ENCODE assay signal across 33 mouse cellular contexts in genomic region chr1:186424084-186424483, GRCm38 (mm10).
"Had no signal": no experiment of that assay in that cellular context is flagged by ENCODE, and none has a peak within 500 bp of the region (broad histone marks: within the 10 kb centered on the region; RNA-seq: fewer than 3 reads in every experiment).

No protein-coding gene starts in this region.

- H3K27ac ChIP-seq: heart, embryonic 15.5 days; hindbrain, embryonic 10.5 days; hindbrain, embryonic 12.5 days; hindbrain, embryonic 13.5 days; hindbrain, embryonic 14.5 days; hindbrain, embryonic 15.5 days; hindbrain, postnatal 0 days; intestine, embryonic 15.5 days; kidney, embryonic 15.5 days; kidney, postnatal 0 days; layer of hippocampus, adult 2 months; left cerebral cortex, adult 2 months had no signal

- H3K36me3 ChIP-seq: heart, embryonic 13.5 days; heart, embryonic 15.5 days; hindbrain, embryonic 10.5 days; hindbrain, embryonic 12.5 days; hindbrain, embryonic 13.5 days; hindbrain, embryonic 15.5 days; intestine, embryonic 15.5 days; kidney, embryonic 15.5 days had no signal

- H3K4me1 ChIP-seq: hindbrain, embryonic 10.5 days; hindbrain, embryonic 12.5 days; hindbrain, embryonic 13.5 days; hindbrain, embryonic 15.5 days; intestine, embryonic 15.5 days; kidney, embryonic 15.5 days had no signal

- ATAC-seq: hindbrain, embryonic 16.5 days; hindbrain, postnatal 0 days; inflammation-experienced regulatory T-cells, adult 6 months; intestine, embryonic 15.5 days; intestine, embryonic 16.5 days; intestine, postnatal 0 days had no signal

- H3K27me3 ChIP-seq: heart, embryonic 13.5 days; heart, embryonic 15.5 days; hindbrain, embryonic 12.5 days; hindbrain, embryonic 13.5 days; hindbrain, embryonic 15.5 days; intestine, embryonic 15.5 days; kidney, embryonic 15.5 days had no signal

- H3K9me3 ChIP-seq: heart, embryonic 13.5 days; heart, embryonic 15.5 days; hindbrain, embryonic 10.5 days; hindbrain, embryonic 12.5 days; hindbrain, embryonic 13.5 days; hindbrain, embryonic 15.5 days; intestine, embryonic 15.5 days; kidney, embryonic 15.5 days had no signal

- DNase-seq: heart, postnatal 10 days; heart, postnatal 14 days; heart, postnatal 36 days; heart, postnatal 4 days; kidney, adult 11 months; kidney, adult 18-20 months; kidney, adult 2 months; kidney, adult 8-10 months; kidney, adult 9 months; kidney, postnatal 10 days; kidney, postnatal 14 days; kidney, postnatal 25 days; kidney, postnatal 36 days; kidney, postnatal 4 days; layer of hippocampus, adult 9-11 months; layer of hippocampus, postnatal 36 days had no signal

- H3K9ac ChIP-seq: heart, embryonic 13.5 days; heart, embryonic 15.5 days; hindbrain, embryonic 12.5 days; hindbrain, embryonic 13.5 days; hindbrain, embryonic 14.5 days; hindbrain, embryonic 15.5 days; intestine, embryonic 15.5 days; kidney, embryonic 15.5 days had no signal

- H3K4me2 ChIP-seq: heart, embryonic 13.5 days; heart, embryonic 15.5 days; hindbrain, embryonic 12.5 days; hindbrain, embryonic 13.5 days; hindbrain, embryonic 14.5 days; hindbrain, embryonic 15.5 days; intestine, embryonic 15.5 days; kidney, embryonic 15.5 days had no signal

- H3K4me3 ChIP-seq: heart, embryonic 13.5 days; heart, embryonic 15.5 days; hindbrain, embryonic 10.5 days; hindbrain, embryonic 12.5 days; hindbrain, embryonic 13.5 days; hindbrain, embryonic 15.5 days; intestine, embryonic 15.5 days; kidney, embryonic 15.5 days; layer of hippocampus, adult 2 months; left cerebral cortex, adult 2 months had no signal
